In the genomic region with DNA sequence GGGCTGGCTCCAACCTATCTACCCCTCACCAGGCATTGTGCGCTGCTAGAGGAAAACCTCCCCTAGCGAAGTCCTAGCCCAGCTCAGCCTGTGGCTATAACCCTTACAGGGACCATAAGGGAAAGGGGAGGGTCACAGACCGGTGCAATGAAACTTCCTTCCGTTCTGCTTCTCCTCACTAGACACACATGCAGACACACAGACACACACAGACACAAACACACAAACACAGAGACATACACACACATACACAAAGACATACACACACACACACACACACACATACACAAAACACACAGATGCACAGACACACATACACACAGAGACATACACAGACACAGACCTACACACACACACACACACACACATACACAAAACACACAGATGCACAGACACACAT, we compare ENCODE assay signal across 19 mouse cellular contexts. TPM values are rescaled to one million over a fixed set of nuclear protein-coding genes. Genes with fewer than 3 reads are reported as not detected.
DNase-seq lines count a peak whose midpoint lies in the region; ATAC-seq and TF ChIP-seq lines count a peak whose summit lies in the region.
"Had no signal": no experiment of that assay in that cellular context is flagged by ENCODE, and none has a peak within 500 bp of the region (broad histone marks: within the 10 kb centered on the region; RNA-seq: fewer than 3 reads in every experiment).

No protein-coding gene starts in this region.

- H3K4me3 ChIP-seq in gastrocnemius, adult 2 months, result no peak overlapping the region
- no peak overlapping the region for H3K4me3 ChIP-seq in heart, postnatal 0 days (ENCODE audit: low read depth, low read length)
- no peak overlapping the region for H3K4me3 ChIP-seq in heart, adult 2 months
- no peak overlapping the region for H3K4me3 ChIP-seq in midbrain, embryonic 14.5 days (replicated peaks; ENCODE audit: low read depth, low read length)
- no peak overlapping the region for H3K4me3 ChIP-seq in midbrain, embryonic 11.5 days (ENCODE audit: low read depth, low read length)
- H3K4me3 ChIP-seq: embryonic facial prominence, embryonic 10.5 days; erythroblast, embryonic 14.5 days; left cerebral cortex, adult 2 months; liver, embryonic 13.5 days; neural tube, embryonic 12.5 days had no signal

- WGBS in heart, postnatal 0 days, result 71% methylated on average over 4 of the region's 4 CpGs
- WGBS in heart, adult 2 months, result 42% methylated on average over 4 of the region's 4 CpGs
- WGBS in midbrain, embryonic 14.5 days, result 43% methylated on average over 4 of the region's 4 CpGs
- WGBS in midbrain, embryonic 11.5 days, result 51% methylated on average over 4 of the region's 4 CpGs

- no peak for DNase-seq in gastrocnemius, adult 2 months
- no peak for DNase-seq in gastrocnemius, adult 18-20 months (ENCODE audit: low spot score)
- DNase-seq in heart, postnatal 0 days (ENCODE audit: low spot score), result no peak
- DNase-seq in heart, adult 2 months, result no peak
- DNase-seq in midbrain, embryonic 14.5 days, result no peak
- DNase-seq in midbrain, embryonic 11.5 days (ENCODE audit: low spot score, missing footprints), result no peak
- no peak for DNase-seq in Muller cell, postnatal 12 days (ENCODE audit: inconsistent ontology term)
- DNase-seq: adrenal gland, adult 8-10 months; cerebellum, adult 11-12 months; cerebellum, postnatal 36 days; gastrocnemius, postnatal 14 days; liver, embryonic 13.5 days had no signal

- no peak for TF ChIP-seq POLR2A in heart, adult 2 months (IDR thresholded peaks at IDR 0.05; ENCODE audit: insufficient read depth, low read depth, low read length)

- no peak for TF ChIP-seq EP300 in heart, postnatal 0 days (IDR thresholded peaks at IDR 0.05; ENCODE audit: low read depth)
- no peak for TF ChIP-seq EP300 in heart, adult 2 months (IDR thresholded peaks at IDR 0.05; ENCODE audit: insufficient read depth, low read depth, low read length)

- ATAC-seq in heart, postnatal 0 days (ENCODE audit: insufficient read depth, low read depth), result no peak
- ATAC-seq in midbrain, embryonic 14.5 days (ENCODE audit: low FRiP score, low TSS enrichment), result no peak
- ATAC-seq in midbrain, embryonic 11.5 days (ENCODE audit: low FRiP score), result no peak
- ATAC-seq in common myeloid progenitor, adult 5-6 weeks (replicated peaks; ENCODE audit: low read depth, poor library complexity, severe bottlenecking), result 0 out of 2 replicates have a peak, but pooled peaks have one; percentile 23
- ATAC-seq: intestine, postnatal 0 days had no signal

- peaks cover 9% of the 10 kb centered on the region for H3K36me3 ChIP-seq in heart, postnatal 0 days (replicated peaks; ENCODE audit: control insufficient read depth, insufficient read depth, low read length)
- peaks cover 2% of the 10 kb centered on the region; the same call in 1 of the 2 replicates for H3K36me3 ChIP-seq in heart, adult 2 months (ENCODE audit: control insufficient read depth, insufficient read depth, low read length)
- no peaks in the 10 kb centered on the region for H3K36me3 ChIP-seq in midbrain, embryonic 14.5 days (ENCODE audit: control insufficient read depth, insufficient read depth, low read length)
- H3K36me3 ChIP-seq in midbrain, embryonic 11.5 days (ENCODE audit: control insufficient read depth, insufficient read depth, low read length), result no peaks in the 10 kb centered on the region
- H3K36me3 ChIP-seq: embryonic facial prominence, embryonic 10.5 days; liver, embryonic 13.5 days; neural tube, embryonic 12.5 days had no signal

- peaks cover 20% of the 10 kb centered on the region for H3K4me1 ChIP-seq in heart, postnatal 0 days (ENCODE audit: control insufficient read depth, insufficient read depth)
- H3K4me1 ChIP-seq in heart, adult 2 months (ENCODE audit: control insufficient read depth, insufficient read depth, low read length), result peaks cover 19% of the 10 kb centered on the region
- H3K4me1 ChIP-seq in midbrain, embryonic 14.5 days (ENCODE audit: control insufficient read depth, insufficient read depth, low read length), result peaks cover 3% of the 10 kb centered on the region; the same call in 1 of the 2 replicates
- H3K4me1 ChIP-seq in midbrain, embryonic 11.5 days (ENCODE audit: control insufficient read depth, insufficient read depth, low read length), result no peaks in the 10 kb centered on the region

- no peak overlapping the region for H3K9ac ChIP-seq in heart, postnatal 0 days (replicated peaks; ENCODE audit: low read depth, low read length)
- no peak overlapping the region for H3K9ac ChIP-seq in heart, adult 2 months (ENCODE audit: low read depth, low read length)
- no peak overlapping the region for H3K9ac ChIP-seq in midbrain, embryonic 14.5 days (replicated peaks; ENCODE audit: low read length)
- no peak overlapping the region for H3K9ac ChIP-seq in midbrain, embryonic 11.5 days (ENCODE audit: low read length)
- H3K9ac ChIP-seq: liver, embryonic 13.5 days; neural tube, embryonic 12.5 days had no signal

- no peaks in the 10 kb centered on the region for H3K79me2 ChIP-seq in heart, adult 2 months (replicated peaks; ENCODE audit: control insufficient read depth, insufficient read depth, low read length)

- H3K4me2 ChIP-seq in heart, postnatal 0 days (ENCODE audit: low read depth, low read length), result no peak overlapping the region
- no peak overlapping the region for H3K4me2 ChIP-seq in midbrain, embryonic 14.5 days (ENCODE audit: low read length)
- no peak overlapping the region for H3K4me2 ChIP-seq in midbrain, embryonic 11.5 days
- H3K4me2 ChIP-seq: liver, embryonic 13.5 days; neural tube, embryonic 12.5 days had no signal

- intact Hi-C loops in gastrocnemius, adult 2 months (cut with DNase I), result no loop called here
- intact Hi-C loops in heart, adult 2 months (cut with DNase I), result loop anchor here (1.0 kb wide), 1 partner anchor 37 kb away; a partner anchor contains a TSS

- H3K27ac ChIP-seq in gastrocnemius, adult 2 months, result peak overlapping the region; percentile 84
- peak overlapping the region; percentile 72 for H3K27ac ChIP-seq in heart, postnatal 0 days (ENCODE audit: low read depth)
- H3K27ac ChIP-seq in heart, adult 2 months, result no peak overlapping the region; the same call in 1 of the 2 replicates
- peak overlapping the region; percentile 14 for H3K27ac ChIP-seq in midbrain, embryonic 14.5 days (replicated peaks; ENCODE audit: low read depth, low read length)
- H3K27ac ChIP-seq in midbrain, embryonic 11.5 days (ENCODE audit: low read depth, low read length), result no peak overlapping the region
- H3K27ac ChIP-seq: embryonic facial prominence, embryonic 10.5 days; kidney, postnatal 0 days; left cerebral cortex, adult 2 months; liver, embryonic 13.5 days; neural tube, embryonic 12.5 days had no signal

- no peak for TF ChIP-seq CTCF in gastrocnemius, adult 2 months (IDR thresholded peaks at IDR 0.05)
- TF ChIP-seq CTCF in heart, postnatal 0 days (IDR thresholded peaks at IDR 0.05; ENCODE audit: low read depth), result no peak
- no peak for TF ChIP-seq CTCF in heart, adult 2 months (IDR thresholded peaks at IDR 0.05)

- no peaks in the 10 kb centered on the region for H3K9me3 ChIP-seq in heart, postnatal 0 days (replicated peaks; ENCODE audit: control insufficient read depth, low read length)
- H3K9me3 ChIP-seq in midbrain, embryonic 14.5 days (ENCODE audit: control insufficient read depth, low read length), result no peaks in the 10 kb centered on the region
- no peaks in the 10 kb centered on the region for H3K9me3 ChIP-seq in midbrain, embryonic 11.5 days (ENCODE audit: control insufficient read depth, low read length)
- H3K9me3 ChIP-seq: embryonic facial prominence, embryonic 10.5 days; liver, embryonic 13.5 days; neural tube, embryonic 12.5 days had no signal

- H3K27me3 ChIP-seq in heart, postnatal 0 days (ENCODE audit: control insufficient read depth, insufficient read depth, low read length), result no peaks in the 10 kb centered on the region
- H3K27me3 ChIP-seq in heart, adult 2 months (ENCODE audit: control insufficient read depth, insufficient read depth, low read length), result no peaks in the 10 kb centered on the region
- H3K27me3 ChIP-seq in midbrain, embryonic 14.5 days (ENCODE audit: control insufficient read depth, insufficient read depth, low read length), result no peaks in the 10 kb centered on the region
- H3K27me3 ChIP-seq in midbrain, embryonic 11.5 days (ENCODE audit: control insufficient read depth, insufficient read depth, low read length), result no peaks in the 10 kb centered on the region
- H3K27me3 ChIP-seq: liver, embryonic 13.5 days; neural tube, embryonic 12.5 days had no signal

RNA-seq across cellular contexts. Expression of a gene that starts 11.5 kb away (rescaled TPM):
- under 1 TPM; 0.13 to 0.22 TPM for total RNA-seq in gastrocnemius, adult 2 months (2021)
- total RNA-seq in gastrocnemius, adult 18-20 months (2021), result under 1 TPM; 0.34 to 0.45 TPM
- total RNA-seq in heart, postnatal 0 days (2014; rRNA removed; ENCODE audit: low replicate concordance), result 0.95 and 1.3 TPM in 2 replicates
- 5.1 and 5.6 TPM in 2 replicates for polyA plus RNA-seq in heart, postnatal 0 days (2015; fragmentation: Nextera tagmentation; extraction: Ambion mirVana)
- 1 to 10 TPM; 1.1 to 1.2 TPM for total RNA-seq in heart, adult 2 months (2021)
- polyA plus RNA-seq in heart, adult 2 months (2012; rRNA removed), result 2.4 TPM in 2 replicates
- polyA plus RNA-seq in midbrain, embryonic 14.5 days (2014; fragmentation: Nextera tagmentation; extraction: Ambion mirVana), result 0.14 TPM in 1 of 2 replicates, not detected in the other
- 0.18 and 0.32 TPM in 2 replicates for polyA plus RNA-seq in midbrain, embryonic 11.5 days (2014; fragmentation: Nextera tagmentation; extraction: Ambion mirVana)
- 0.49 and 2.3 TPM in 2 replicates for total RNA-seq in common myeloid progenitor, adult 5-6 weeks (2017)
- polyA plus RNA-seq: erythroblast, embryonic 14.5 days; liver, embryonic 13.5 days had no signal

RNA-seq across cellular contexts. Expression of a gene that starts 25.2 kb away (rescaled TPM):
- 10 to 100 TPM in 1 of 2 experiments, 1 to 10 TPM in 1; 9.8 to 13.6 TPM for total RNA-seq in gastrocnemius, adult 2 months (2021)
- total RNA-seq in gastrocnemius, adult 18-20 months (2021), result 1 to 10 TPM; 6.6 to 9.0 TPM
- total RNA-seq in heart, postnatal 0 days (2014; rRNA removed; ENCODE audit: low replicate concordance), result 51.6 and 57.8 TPM in 2 replicates
- polyA plus RNA-seq in heart, postnatal 0 days (2015; fragmentation: Nextera tagmentation; extraction: Ambion mirVana), result 15.5 and 17.6 TPM in 2 replicates
- 10 to 100 TPM; 21.5 to 27.9 TPM for total RNA-seq in heart, adult 2 months (2021)
- 44.4 and 57.0 TPM in 2 replicates for polyA plus RNA-seq in heart, adult 2 months (2012; rRNA removed)
- 7.2 and 8.8 TPM in 2 replicates for polyA plus RNA-seq in midbrain, embryonic 14.5 days (2014; fragmentation: Nextera tagmentation; extraction: Ambion mirVana)
- 3.0 and 3.2 TPM in 2 replicates for polyA plus RNA-seq in midbrain, embryonic 11.5 days (2014; fragmentation: Nextera tagmentation; extraction: Ambion mirVana)
- total RNA-seq in common myeloid progenitor, adult 5-6 weeks (2017), result 6.1 and 7.5 TPM in 2 replicates
- polyA plus RNA-seq: erythroblast, embryonic 14.5 days had no signal

RNA-seq across cellular contexts. Expression of a gene that starts 35.7 kb away (rescaled TPM):
- total RNA-seq in gastrocnemius, adult 2 months (2021), result 10 to 100 TPM; 44.5 to 47.1 TPM
- total RNA-seq in gastrocnemius, adult 18-20 months (2021), result 10 to 100 TPM; 45.0 to 48.7 TPM
- 56.5 and 76.1 TPM in 2 replicates for total RNA-seq in heart, postnatal 0 days (2014; rRNA removed; ENCODE audit: low replicate concordance)
- polyA plus RNA-seq in heart, postnatal 0 days (2015; fragmentation: Nextera tagmentation; extraction: Ambion mirVana), result 90.9 and 92.1 TPM in 2 replicates
- 10 to 100 TPM; 72.7 to 73.0 TPM for total RNA-seq in heart, adult 2 months (2021)
- 82.8 and 85.3 TPM in 2 replicates for polyA plus RNA-seq in heart, adult 2 months (2012; rRNA removed)
- 72.9 and 100 TPM in 2 replicates for polyA plus RNA-seq in midbrain, embryonic 14.5 days (2014; fragmentation: Nextera tagmentation; extraction: Ambion mirVana)
- polyA plus RNA-seq in midbrain, embryonic 11.5 days (2014; fragmentation: Nextera tagmentation; extraction: Ambion mirVana), result 32.6 and 33.6 TPM in 2 replicates
- 55.3 and 57.2 TPM in 2 replicates for total RNA-seq in common myeloid progenitor, adult 5-6 weeks (2017)

RNA-seq across cellular contexts. Expression of a gene that starts 37.0 kb away (rescaled TPM):
- total RNA-seq in gastrocnemius, adult 2 months (2021), result 10 to 100 TPM; 11.4 to 13.3 TPM
- total RNA-seq in gastrocnemius, adult 18-20 months (2021), result 10 to 100 TPM; 12.0 to 14.0 TPM
- total RNA-seq in heart, postnatal 0 days (2014; rRNA removed; ENCODE audit: low replicate concordance), result 14.7 and 23.0 TPM in 2 replicates
- polyA plus RNA-seq in heart, postnatal 0 days (2015; fragmentation: Nextera tagmentation; extraction: Ambion mirVana), result 18.5 and 19.5 TPM in 2 replicates
- 10 to 100 TPM; 12.7 to 14.2 TPM for total RNA-seq in heart, adult 2 months (2021)
- polyA plus RNA-seq in heart, adult 2 months (2012; rRNA removed), result 4.4 and 7.4 TPM in 2 replicates
- 45.5 and 50.3 TPM in 2 replicates for polyA plus RNA-seq in midbrain, embryonic 14.5 days (2014; fragmentation: Nextera tagmentation; extraction: Ambion mirVana)
- polyA plus RNA-seq in midbrain, embryonic 11.5 days (2014; fragmentation: Nextera tagmentation; extraction: Ambion mirVana), result 56.4 and 57.4 TPM in 2 replicates
- total RNA-seq in common myeloid progenitor, adult 5-6 weeks (2017), result 46.8 and 49.2 TPM in 2 replicates

Comparison
In these comparisons a context has a peak if more than half of its experiments do, and no peak if none do; other contexts are left out.
1. H3K27ac ChIP-seq: peak in gastrocnemius, adult 2 months (single experiment), heart, postnatal 0 days (single experiment) and midbrain, embryonic 14.5 days (single experiment); none in heart, adult 2 months (single experiment) and midbrain, embryonic 11.5 days (single experiment).